Mouse (Mus musculus) thymus, postnatal 14 days (tissue): ENCODE data around the gene Gpr137.
"Not testable (repeated sequence)": the region's sequence is repeated elsewhere in the genome, so short reads cannot be mapped to it uniquely, and the experiment has no call there.

Experiments used
- DNase-seq: peaks from one replicate; pipeline ENCODE4 v3.0.0; 2021

The Gpr137 gene

DNA sequence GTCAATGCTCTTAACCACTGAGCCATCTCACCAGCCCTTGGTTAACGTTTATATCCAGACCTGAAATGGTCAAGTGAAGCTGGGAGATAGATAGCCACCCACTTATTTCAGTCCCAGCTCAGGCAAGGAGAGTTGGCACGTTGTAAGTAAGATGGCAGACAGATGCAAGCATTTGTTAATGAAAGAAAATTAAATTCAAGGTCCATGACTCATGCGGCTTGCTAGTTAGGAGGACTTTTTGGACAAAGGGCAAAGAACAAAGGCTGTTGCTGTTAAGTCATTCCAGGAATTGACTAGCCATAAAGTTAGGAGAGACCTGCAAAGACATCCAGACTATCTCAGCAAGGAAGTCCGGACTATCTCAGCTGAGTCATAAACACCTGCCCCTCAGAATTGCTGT is 42.6 kb downstream of the Gpr137 start:
- no peak for DNase-seq

DNA sequence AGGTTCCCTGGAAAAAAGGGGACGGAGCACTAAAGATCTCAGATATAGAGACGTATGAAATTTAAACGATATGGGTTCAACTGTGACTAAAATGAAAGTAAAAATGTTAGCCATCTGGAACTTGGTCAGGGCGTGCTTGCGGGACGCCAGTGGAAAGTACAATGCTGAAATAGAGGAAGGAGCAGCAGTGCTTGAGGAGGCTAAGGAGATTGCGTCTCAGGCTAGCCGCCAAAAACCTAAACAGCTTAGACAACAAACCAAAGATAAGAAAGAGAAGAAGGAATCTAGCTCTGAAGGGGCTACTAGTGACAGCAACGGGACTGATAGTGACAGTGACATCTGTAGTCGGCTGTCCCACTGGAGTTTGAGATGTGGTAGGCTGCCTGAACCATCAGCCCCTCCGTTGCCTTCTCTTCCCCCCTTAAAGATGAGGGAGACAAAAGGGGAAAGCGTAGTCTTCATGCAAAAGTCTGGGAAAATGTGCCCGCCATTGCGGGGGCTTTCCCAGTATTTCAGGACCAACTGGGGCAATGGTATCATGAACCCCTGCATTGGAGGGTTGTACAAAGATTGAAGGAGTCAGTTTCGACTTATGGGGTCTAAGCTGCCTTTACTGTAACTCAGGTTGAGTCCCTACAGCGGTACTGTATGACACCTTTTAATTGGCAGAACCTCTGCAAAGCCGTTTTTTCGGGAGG is 46.5 kb downstream of the Gpr137 start:
- DNase-seq: not testable (repeated sequence)

DNA sequence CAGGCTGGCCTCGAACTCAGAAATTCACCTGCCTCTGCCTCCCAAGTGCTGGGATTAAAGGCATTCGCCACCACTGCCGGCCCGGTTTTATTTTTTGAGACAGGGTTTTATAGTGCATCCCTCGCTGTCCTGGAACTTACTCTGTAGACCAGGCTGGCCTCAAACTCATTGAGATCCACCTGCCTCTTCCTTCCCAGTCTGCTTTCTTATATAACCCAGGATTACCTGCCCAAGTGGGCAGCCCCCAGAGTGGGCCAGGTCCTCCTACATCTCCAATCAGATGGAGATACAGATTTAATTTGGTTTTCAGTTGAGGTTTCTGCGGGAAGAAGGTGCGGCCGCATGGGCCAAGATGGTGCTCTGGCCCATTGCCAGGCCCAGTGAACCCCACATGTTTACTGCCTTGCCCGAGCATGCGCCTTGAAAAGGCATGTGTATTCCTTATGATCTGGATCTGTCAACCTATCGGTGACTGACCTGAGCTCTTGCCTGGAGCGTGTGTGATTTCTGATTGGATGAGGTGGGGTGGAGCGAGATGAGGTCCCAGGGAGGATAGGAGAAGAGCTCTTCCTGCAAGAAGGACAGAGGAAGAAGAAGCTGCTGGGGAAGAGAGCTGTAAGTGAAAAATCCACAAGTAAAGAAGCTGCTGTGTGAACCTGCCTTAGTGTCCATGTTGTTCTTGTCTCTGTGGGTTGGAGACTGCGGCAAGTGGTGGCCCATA is 48.4 kb downstream of the Gpr137 start:
- no peak for DNase-seq

DNA sequence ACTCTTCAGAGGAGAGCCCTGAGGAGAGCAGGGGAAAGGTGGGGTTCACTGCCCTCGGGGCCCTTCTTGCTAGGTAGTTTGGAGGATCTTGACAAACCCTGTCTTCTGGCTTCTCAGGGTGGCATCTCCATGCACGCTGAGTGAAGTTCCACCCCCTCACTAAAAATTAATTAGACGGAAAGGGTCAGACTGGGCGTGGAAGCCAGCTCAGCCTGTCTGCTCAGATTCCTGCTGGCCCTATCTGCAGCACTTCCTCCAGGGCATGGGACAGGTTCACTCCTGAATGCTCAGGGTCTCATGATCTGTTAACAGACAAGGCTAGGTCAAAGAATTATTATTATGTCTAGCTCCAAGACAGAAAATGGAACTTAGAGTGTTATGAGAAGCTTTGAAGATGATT is 49.8 kb downstream of the Gpr137 start:
- DNase-seq: no peak
